Mouse (Mus musculus) lung, postnatal 0 days (tissue): ENCODE measurements around the gene Dnah12.

Experiments
- CTCF ChIP-seq: IDR thresholded peaks from 2 replicates; pipeline ENCODE4 v1.5.1; 2016; ENCODE audit warnings: antibody characterized with exemption, mild to moderate bottlenecking
- EP300 ChIP-seq: IDR thresholded peaks from 2 replicates; pipeline ENCODE4 v1.6.1; 2016; ENCODE audit warnings: antibody characterized with exemption, mild to moderate bottlenecking, control low read depth

- TF ChIP-seq CTCF: no peak
- TF ChIP-seq EP300: no peak
These were observed 218.1 kb downstream of the Dnah12 start for GRCm38 (mm10) chr14:26911201-26911600.
